Mouse (Mus musculus): Measurements from ENCODE around the gene Hoxd3.

Hoxd3 gene

GRCm38 (mm10) chr2:74679596-74679971, 32.1 kb upstream of the Hoxd3 start:
- no peak for DNase-seq (ENCODE audit: low read depth, low spot score)

- no peak for DNase-seq (ENCODE audit: low read depth, low spot score)
Measured at GRCm38 (mm10) chr2:74679980-74680379, 31.7 kb upstream of the Hoxd3 start.

GRCm38 (mm10) chr2:74680561-74681398, 30.9 kb upstream of the Hoxd3 start:
- DNase-seq (ENCODE audit: low read depth, low spot score), result no peak

- DNase-seq (ENCODE audit: low read depth, low spot score), result no peak
Measured at GRCm38 (mm10) chr2:74681594-74682531, 29.9 kb upstream of the Hoxd3 start.

- DNase-seq (ENCODE audit: low read depth, low spot score), result no peak
Measured at GRCm38 (mm10) chr2:74682796-74683195, 28.9 kb upstream of the Hoxd3 start.

- no peak for DNase-seq (ENCODE audit: low read depth, low spot score)
Measured at GRCm38 (mm10) chr2:74683471-74683951, 28.2 kb upstream of the Hoxd3 start.

GRCm38 (mm10) chr2:74684106-74684505, 27.6 kb upstream of the Hoxd3 start:
- no peak for DNase-seq (ENCODE audit: low read depth, low spot score)

GRCm38 (mm10) chr2:74685059-74685603, 26.6 kb upstream of the Hoxd3 start:
- no peak for DNase-seq (ENCODE audit: low read depth, low spot score)

GRCm38 (mm10) chr2:74686301-74686987, 25.3 kb upstream of the Hoxd3 start:
- DNase-seq (ENCODE audit: low read depth, low spot score), result no peak

GRCm38 (mm10) chr2:74686988-74687697, 24.6 kb upstream of the Hoxd3 start:
- no peak for DNase-seq (ENCODE audit: low read depth, low spot score)

- no peak for DNase-seq (ENCODE audit: low read depth, low spot score)
Measured at GRCm38 (mm10) chr2:74687698-74688555, 23.8 kb upstream of the Hoxd3 start.

- DNase-seq (ENCODE audit: low read depth, low spot score), result no peak
Measured at GRCm38 (mm10) chr2:74688795-74689573, 22.7 kb upstream of the Hoxd3 start.

- no peak for DNase-seq (ENCODE audit: low read depth, low spot score)
Measured at GRCm38 (mm10) chr2:74689574-74690337, 22.0 kb upstream of the Hoxd3 start.

GRCm38 (mm10) chr2:74690338-74690716, 21.4 kb upstream of the Hoxd3 start:
- DNase-seq (ENCODE audit: low read depth, low spot score), result no peak

- DNase-seq (ENCODE audit: low read depth, low spot score), result no peak
Measured at GRCm38 (mm10) chr2:74691022-74691951, 20.4 kb upstream of the Hoxd3 start, which contains the start of gene Hoxd10. Gene Hoxd10, plus strand, starts transcription at chr2:74691924.

GRCm38 (mm10) chr2:74691995-74692807, 19.5 kb upstream of the Hoxd3 start:
- DNase-seq (ENCODE audit: low read depth, low spot score), result no peak
